Mouse (Mus musculus) Patski (cell line): ENCODE results near the gene Hmox2. TPM values are rescaled to one million over a fixed set of nuclear protein-coding genes. Genes with fewer than 3 reads are reported as not detected.
A peak's percentile ranks its signal among the peaks of the same experiment; 100 is the strongest.

ENCODE experiments used
- ATAC-seq: fragments of 100-300 bp; one replicate; pipeline ENCODE4 v1.8.0; 2021
- CTCF ChIA-PET: fragments of 350-600 bp; sonication (Branson Sonifier 250); formaldehyde crosslinking; loops from one replicate; lab custom pipeline; 2022; ENCODE audit warnings: inconsistent platforms; lab: Charles Lee
- POLR2A ChIA-PET: fragments of 350-600 bp; sonication (Branson Sonifier 250); formaldehyde crosslinking; loops from one replicate; lab custom pipeline; 2022; ENCODE audit warnings: antibody characterized with exemption, inconsistent platforms; lab: Charles Lee
- DNase-seq: peaks from one replicate; pipeline ENCODE4 v3.0.0-alpha.2; 2011; ENCODE audit warnings: low read depth, low spot score
- H3K27me3 ChIP-seq: fragments of 371-371 bp; one replicate; pipeline ENCODE4 v1.5.1; 2021
- CTCF ChIP-seq: fragments of 100-300 bp; IDR thresholded peaks from one replicate; pipeline ENCODE4 v1.5.1; 2021
- in situ Hi-C: fragments of 300-500 bp; cut with MboI; formaldehyde crosslinking; loops from 3 replicates; pipeline ENCODE4 v1.11.1; 2018; ENCODE audit warnings: low pct_unique_long_range_greater_than_20kb, mixed read lengths
- polyA plus RNA-seq: library from polyadenylated mRNA; unstranded; gene quantifications from one replicate; pipeline ENCODE4 v1.2.3, GENCODE M21; 2021

The Hmox2 gene
- polyA plus RNA-seq, 1 experiment from 2014 or later, result 104 TPM

DNA sequence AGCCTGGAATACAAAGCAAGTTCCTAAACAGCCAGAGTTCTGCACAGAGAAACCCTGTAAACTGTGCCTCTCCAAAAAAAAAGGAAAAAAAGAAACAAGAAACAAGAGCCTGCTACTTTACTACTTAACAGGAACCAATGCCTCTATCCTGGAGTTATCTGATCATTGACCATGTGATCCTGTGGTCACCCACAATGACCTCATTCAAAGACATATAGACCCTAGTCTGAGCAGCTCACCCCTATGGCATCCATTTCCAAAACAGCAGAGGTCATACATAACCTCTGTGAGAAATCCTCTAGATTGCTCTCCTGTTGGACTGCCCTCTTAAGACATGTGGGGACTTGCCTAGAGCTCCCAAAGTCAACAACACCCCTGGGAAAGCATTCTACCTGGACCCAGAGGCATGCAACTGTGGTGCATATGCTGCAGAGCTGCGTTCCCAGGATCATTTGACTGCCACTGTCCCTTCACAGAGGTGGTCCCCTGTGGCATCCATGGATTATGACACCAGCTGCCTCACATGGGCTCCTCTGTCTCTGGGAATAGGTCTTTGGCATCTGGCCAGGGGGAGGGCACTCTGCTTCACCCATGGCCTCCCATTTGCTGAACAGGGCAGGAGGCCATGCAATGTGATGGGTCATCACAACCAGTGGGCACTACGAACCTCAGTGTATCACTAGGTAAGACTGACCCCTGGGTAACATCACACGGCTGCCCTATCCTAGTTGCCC lies 51.2 kb downstream of the Hmox2 start:
- ATAC-seq, result peak; percentile 4

DNA sequence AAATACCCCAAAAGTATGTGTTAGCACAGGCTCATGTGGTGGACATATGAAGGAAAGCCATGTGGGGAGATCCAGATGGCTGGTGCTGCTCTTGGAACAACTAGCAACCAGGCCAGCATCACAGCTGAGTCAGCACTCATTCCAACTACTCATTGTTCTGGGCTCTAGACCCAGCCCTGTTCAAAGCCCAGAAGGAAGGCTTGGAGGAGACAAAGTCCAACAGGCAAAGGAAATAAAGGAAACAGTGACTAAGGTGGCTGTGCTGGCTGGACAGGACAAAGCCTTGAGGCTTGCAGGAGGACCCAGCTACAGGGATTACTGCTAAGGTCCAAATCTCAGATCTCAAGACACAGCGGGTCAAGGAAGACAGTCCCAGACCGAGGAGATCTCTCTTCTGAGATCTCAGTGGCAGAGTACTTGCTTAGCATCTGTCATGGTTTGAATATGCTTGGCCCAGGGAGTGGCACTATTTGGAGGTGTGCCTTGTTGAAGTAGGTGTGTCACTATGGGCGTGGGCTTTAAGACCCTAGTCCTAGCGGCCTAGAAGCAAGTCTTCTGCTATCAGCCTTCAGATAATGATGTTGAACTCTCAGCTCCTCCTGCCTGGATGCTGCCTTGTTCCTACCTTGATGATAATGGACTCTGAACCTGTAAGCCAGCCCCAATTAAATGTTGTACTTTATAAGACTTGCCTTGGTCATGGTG lies 51.9 kb downstream of the Hmox2 start:
- TF ChIP-seq CTCF, result no peak
- DNase-seq (no peak), ATAC-seq (no peak)
- in situ Hi-C loops, result no loop called here
- ChIA-PET CTCF (interaction anchor here (0.9 kb wide), 1 partner anchor 36 kb away, joined by 3 read pairs; no protein-coding TSS in a partner anchor), POLR2A (no interaction called here)
- H3K27me3 ChIP-seq, result no peaks in the 10 kb centered on the region

More for the DNA sequence above, 51.2 kb downstream of the Hmox2 start:
- no peak for DNase-seq
- no peaks in the 10 kb centered on the region for H3K27me3 ChIP-seq
- no peak for TF ChIP-seq CTCF
- in situ Hi-C loops, result no loop called here
- POLR2A ChIA-PET, result no interaction called here
- CTCF ChIA-PET, result interaction anchor here (0.9 kb wide), 1 partner anchor 35 kb away, joined by 3 read pairs; no protein-coding TSS in a partner anchor

DNA sequence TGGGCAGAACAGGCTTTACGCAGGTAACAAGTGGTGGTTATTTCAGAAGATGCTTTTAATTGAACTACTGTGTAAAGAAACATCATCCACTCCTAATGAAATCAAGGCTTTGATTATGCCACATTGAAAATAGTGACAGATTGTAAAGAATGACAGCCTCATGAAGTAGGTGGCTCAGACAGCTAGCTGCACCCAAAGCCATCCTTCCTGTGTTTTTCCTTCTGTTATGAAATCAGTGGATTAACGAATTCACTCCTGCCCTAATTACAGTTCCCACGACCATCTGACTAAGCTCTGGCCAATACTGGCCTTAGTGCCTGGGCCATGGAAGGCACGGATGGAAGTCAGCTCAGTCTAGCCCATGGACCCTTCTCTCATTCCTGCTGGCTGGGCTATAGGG lies 52.8 kb downstream of the Hmox2 start:
- ATAC-seq, result no peak
- ChIA-PET CTCF (no interaction called here), POLR2A (no interaction called here)
- in situ Hi-C loops, result no loop called here
- DNase-seq, result no peak
- H3K27me3 ChIP-seq, result no peaks in the 10 kb centered on the region
- no peak for TF ChIP-seq CTCF

DNA sequence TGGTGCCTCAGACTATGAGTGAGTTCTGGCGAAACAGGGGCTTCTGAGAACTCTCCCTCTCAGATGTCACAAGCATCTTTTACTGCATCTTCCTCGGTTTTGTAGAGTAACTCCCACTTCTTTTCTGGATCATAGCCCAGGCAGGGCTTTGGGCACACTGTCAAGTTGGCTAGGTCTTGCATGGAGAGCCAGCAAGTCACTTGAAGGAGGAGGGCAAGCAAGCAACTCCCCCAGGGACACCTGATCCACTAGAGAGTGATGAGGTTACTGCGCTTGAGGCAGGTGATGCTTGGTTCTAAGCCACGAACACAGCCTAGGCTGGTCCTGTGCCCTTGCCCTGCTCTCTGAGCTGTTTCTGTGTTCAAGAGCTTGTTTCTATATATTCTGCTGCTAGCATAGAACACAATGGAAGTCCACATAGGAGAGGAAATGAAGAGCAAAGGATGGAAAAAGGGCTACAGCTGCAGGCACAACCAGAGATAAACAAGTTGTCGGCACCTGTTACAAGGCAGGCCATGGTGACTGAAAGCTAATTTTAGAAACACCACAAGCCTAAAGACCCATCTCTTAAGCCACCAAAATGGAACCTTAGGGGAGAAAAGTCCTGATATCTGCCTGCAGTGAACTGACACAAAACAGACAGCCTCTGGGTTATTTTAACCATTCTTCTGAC lies 55.5 kb downstream of the Hmox2 start:
- DNase-seq, result no peak
- CTCF ChIA-PET, result interaction anchor here (1.3 kb wide), 1 partner anchor 10 kb away, joined by 3 read pairs; no protein-coding TSS in a partner anchor
- no peaks in the 10 kb centered on the region for H3K27me3 ChIP-seq
- TF ChIP-seq CTCF, result no peak
- POLR2A ChIA-PET, result no interaction called here
- in situ Hi-C loops, result no loop called here
- no peak for ATAC-seq

DNA sequence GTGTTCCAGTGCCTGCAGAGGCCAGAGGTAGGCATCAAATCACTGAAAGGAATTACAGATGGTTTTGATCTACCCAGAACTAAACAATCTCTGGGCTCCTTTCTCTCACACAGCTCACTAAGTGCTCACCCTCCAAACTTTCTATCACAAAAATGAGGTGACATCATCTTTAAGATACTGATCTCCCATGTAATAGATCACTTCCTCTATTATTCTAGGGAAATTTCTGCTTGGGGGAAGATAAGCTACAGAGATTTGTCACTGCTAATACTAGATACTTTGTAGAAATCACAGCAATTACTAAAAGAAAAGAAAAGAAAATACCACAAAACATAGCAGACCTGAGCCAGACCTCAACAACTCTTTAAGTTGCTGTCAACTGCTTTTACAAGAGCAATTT lies 56.4 kb downstream of the Hmox2 start:
- ATAC-seq (no peak), DNase-seq (no peak)
- ChIA-PET CTCF (no interaction called here), POLR2A (no interaction called here)
- no peaks in the 10 kb centered on the region for H3K27me3 ChIP-seq
- no peak for TF ChIP-seq CTCF
- in situ Hi-C loops, result no loop called here

DNA sequence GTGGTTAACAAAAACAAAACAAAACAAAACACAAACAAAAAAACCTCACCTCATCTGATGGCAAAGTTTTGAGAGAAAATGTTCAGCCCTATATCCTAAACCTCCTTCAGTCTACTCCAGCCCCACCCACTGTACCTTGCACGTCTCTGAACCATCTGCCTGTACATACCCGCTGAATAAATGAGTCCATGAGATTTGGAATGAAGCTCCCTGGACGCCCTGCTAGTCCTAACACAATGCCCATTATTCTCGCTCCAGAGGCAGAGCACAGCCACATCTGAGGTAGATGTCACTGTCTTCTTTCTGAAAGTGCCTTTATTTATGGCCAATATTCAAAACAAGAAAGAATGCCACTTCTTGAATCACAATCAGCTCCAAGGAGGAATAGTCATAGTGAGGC lies 59.5 kb downstream of the Hmox2 start:
- CTCF ChIA-PET, result interaction anchor here (2.1 to 2.3 kb wide), 2 partner anchors 14 to 119 kb away, joined by 5 to 7 read pairs; no protein-coding TSS in a partner anchor
- no peak for TF ChIP-seq CTCF
- in situ Hi-C loops, result loop anchor here (5.0 kb wide), 1 partner anchor 68 kb away; the partner anchor contains the start of gene Nmral1
- POLR2A ChIA-PET, result interaction anchor here (0.7 kb wide), 1 partner anchor 15 kb away, joined by 3 read pairs; no protein-coding TSS in a partner anchor
- DNase-seq, result no peak
- ATAC-seq, result no peak
- no peaks in the 10 kb centered on the region for H3K27me3 ChIP-seq

DNA sequence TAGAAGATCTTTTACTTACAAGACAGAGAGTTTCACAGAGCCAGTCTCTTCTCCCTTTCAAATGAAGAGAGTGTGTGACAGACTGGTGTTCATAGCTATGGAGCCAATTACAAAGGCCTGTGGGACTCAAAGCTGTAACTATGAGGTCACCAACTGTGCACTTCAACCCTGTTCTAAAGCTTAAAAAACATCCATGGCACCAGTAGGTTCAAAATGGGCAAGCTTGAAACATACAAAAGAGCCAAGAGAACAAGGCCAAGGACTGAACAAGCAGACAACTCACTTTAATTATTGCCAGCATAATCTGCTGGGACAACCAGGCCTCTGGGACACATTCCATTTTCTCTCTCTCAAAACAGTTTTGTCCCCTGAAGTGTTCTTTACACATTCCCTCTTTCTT lies 62.0 kb downstream of the Hmox2 start:
- in situ Hi-C loops, result loop anchor here (5.0 kb wide), 1 partner anchor 71 kb away; the partner anchor contains the start of gene Nmral1
- no peak for TF ChIP-seq CTCF
- H3K27me3 ChIP-seq, result no peaks in the 10 kb centered on the region
- POLR2A ChIA-PET, result interaction anchor here (1.0 kb wide), 1 partner anchor 19 kb away, joined by 3 read pairs; no protein-coding TSS in a partner anchor
- CTCF ChIA-PET, result interaction anchor here (1.3 to 1.7 kb wide), 2 partner anchors 17 to 24 kb away, joined by 3 to 12 read pairs; no protein-coding TSS in a partner anchor
- DNase-seq, result no peak
- no peak for ATAC-seq

DNA sequence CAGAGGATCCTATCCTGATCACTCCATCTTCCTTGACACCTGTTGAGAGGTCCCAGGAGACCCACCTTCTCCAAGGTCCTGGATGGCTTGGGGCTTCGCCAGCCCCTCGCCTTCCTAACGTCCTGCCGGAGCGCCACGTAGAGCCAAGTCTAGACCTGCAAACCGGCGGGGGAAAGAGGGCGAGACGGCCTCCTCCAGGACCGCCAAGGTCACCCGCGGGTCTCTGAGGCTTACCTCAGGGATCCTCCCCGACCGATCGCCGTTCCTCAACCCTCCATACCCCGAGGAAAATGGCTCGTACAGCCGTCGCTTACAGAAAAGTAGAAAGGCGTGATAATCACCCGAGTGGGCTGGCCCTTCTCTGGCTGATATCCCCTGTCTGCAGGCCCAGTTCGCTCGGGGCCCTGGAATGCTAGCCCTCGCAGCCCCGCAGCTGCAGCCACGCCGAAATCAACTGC lies 63.2 kb downstream of the Hmox2 start:
- no peaks in the 10 kb centered on the region for H3K27me3 ChIP-seq
- CTCF ChIA-PET, result interaction anchor here (1.7 kb wide), 1 partner anchor 25 kb away, joined by 12 read pairs; no protein-coding TSS in a partner anchor
- no peak for TF ChIP-seq CTCF
- ATAC-seq (peak; percentile 13), DNase-seq (no peak)
- in situ Hi-C loops, result loop anchor here (5.0 kb wide), 1 partner anchor 72 kb away; the partner anchor contains the start of gene Nmral1
- POLR2A ChIA-PET, result no interaction called here

DNA sequence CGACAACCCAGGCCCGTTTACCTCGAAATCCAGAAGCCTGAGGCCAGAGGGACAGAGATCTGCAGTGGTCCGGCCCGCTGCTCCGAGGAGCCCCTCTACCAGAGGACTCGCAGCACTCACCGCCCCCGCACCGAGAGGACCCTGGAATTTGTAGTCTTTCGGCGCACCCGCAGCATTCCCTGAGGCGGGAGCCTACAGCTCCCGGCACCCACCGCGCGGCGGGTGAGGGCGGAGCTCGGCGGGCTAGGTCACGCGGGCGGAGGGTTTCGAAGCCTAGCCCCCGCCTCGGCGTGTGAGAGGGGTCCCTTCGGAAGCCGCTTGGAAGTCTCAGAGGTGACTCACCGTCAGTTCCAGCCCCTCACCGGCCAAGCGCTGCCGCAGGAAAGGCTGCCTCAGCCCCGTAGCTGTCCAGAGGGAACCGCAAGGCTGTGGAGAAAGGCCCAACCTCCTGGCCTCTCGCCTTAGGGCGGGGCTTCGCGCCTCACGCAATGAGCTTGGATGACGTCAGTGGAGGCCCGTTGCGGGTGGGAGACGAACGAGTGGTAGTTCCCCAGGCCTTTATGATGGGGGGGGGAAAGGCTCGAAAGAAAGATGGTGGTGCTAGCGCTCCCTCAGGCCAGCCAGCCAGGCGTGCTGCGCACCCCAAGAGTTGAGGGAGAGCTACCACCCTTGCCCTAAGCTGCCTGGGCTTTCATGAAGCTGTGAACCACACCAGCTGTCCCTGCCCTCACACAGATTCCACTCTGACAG lies 63.8 kb downstream of the Hmox2 start, which contains the start of gene Cdip1:
Gene Cdip1, minus strand, starts transcription at position 483 of the 750 bp plus-strand sequence.
- ATAC-seq, result peak; percentile 88
- CTCF ChIA-PET, result interaction anchor here (0.7 to 2.4 kb wide), 6 partner anchors 10 to 160 kb away, joined by 3 to 12 read pairs (median 3); no protein-coding TSS in a partner anchor

More for the DNA sequence above, 63.8 kb downstream of the Hmox2 start, which contains the start of gene Cdip1:
- no peaks in the 10 kb centered on the region for H3K27me3 ChIP-seq
- TF ChIP-seq CTCF, result no peak
- POLR2A ChIA-PET, result interaction anchor here (1.1 to 1.3 kb wide), 2 partner anchors 21 to 26 kb away, joined by 3 to 5 read pairs; no protein-coding TSS in a partner anchor
- DNase-seq, result peak; percentile 72
- in situ Hi-C loops, result loop anchor here (5.0 kb wide), 1 partner anchor 73 kb away; the partner anchor contains the start of gene Nmral1
